24 mouse cellular contexts compared by ENCODE assay signal in genomic region chr1:175586656-175587055, GRCm38 (mm10). TPM values are rescaled to one million over a fixed set of nuclear protein-coding genes. Genes with fewer than 3 reads are reported as not detected.
DNase-seq lines count a peak whose midpoint lies in the region; ATAC-seq lines count a peak whose summit lies in the region.
"Had no signal": no experiment of that assay in that cellular context is flagged by ENCODE, and none has a peak within 500 bp of the region (broad histone marks: within the 10 kb centered on the region; RNA-seq: fewer than 3 reads in every experiment).

No protein-coding gene starts in this region.

- H3K27me3 ChIP-seq in stomach, embryonic 14.5 days (ENCODE audit: control insufficient read depth, insufficient read depth, low read length), result no peaks in the 10 kb centered on the region
- H3K27me3 ChIP-seq in stomach, embryonic 16.5 days (ENCODE audit: control insufficient read depth, insufficient read depth, low read length), result no peaks in the 10 kb centered on the region
- H3K27me3 ChIP-seq in forebrain, embryonic 14.5 days (replicated peaks; ENCODE audit: control insufficient read depth, insufficient read depth, low read length), result no peaks in the 10 kb centered on the region
- H3K27me3 ChIP-seq in midbrain, embryonic 15.5 days (replicated peaks), result no peaks in the 10 kb centered on the region
- H3K27me3 ChIP-seq: CH12.LX; embryonic facial prominence, embryonic 12.5 days; forebrain, embryonic 13.5 days; Patski had no signal

- no peak overlapping the region for H3K27ac ChIP-seq in stomach, embryonic 14.5 days (ENCODE audit: low read length)
- no peak overlapping the region for H3K27ac ChIP-seq in stomach, embryonic 16.5 days (ENCODE audit: low read length)
- H3K27ac ChIP-seq in forebrain, embryonic 14.5 days (ENCODE audit: low read depth, low read length), result no peak overlapping the region
- no peak overlapping the region for H3K27ac ChIP-seq in midbrain, embryonic 15.5 days
- H3K27ac ChIP-seq: embryonic facial prominence, embryonic 10.5 days; embryonic facial prominence, embryonic 12.5 days; forebrain, embryonic 13.5 days had no signal

- no peak overlapping the region for H3K4me3 ChIP-seq in stomach, embryonic 14.5 days (ENCODE audit: low read depth, low read length)
- H3K4me3 ChIP-seq in stomach, embryonic 16.5 days (replicated peaks; ENCODE audit: low read length), result no peak overlapping the region
- no peak overlapping the region for H3K4me3 ChIP-seq in forebrain, embryonic 14.5 days (ENCODE audit: low read depth, low read length)
- no peak overlapping the region for H3K4me3 ChIP-seq in midbrain, embryonic 15.5 days
- H3K4me3 ChIP-seq: embryonic facial prominence, embryonic 10.5 days; embryonic facial prominence, embryonic 12.5 days; forebrain, embryonic 13.5 days had no signal

- peak; percentile 30; the same call in 1 of the 2 replicates for ATAC-seq in stomach, embryonic 14.5 days (ENCODE audit: insufficient number of reproducible peaks, insufficient read depth, low FRiP score, low read depth)
- peak; percentile 75 for ATAC-seq in stomach, embryonic 16.5 days (ENCODE audit: insufficient read depth, low FRiP score)
- ATAC-seq in forebrain, embryonic 14.5 days, result no peak
- no peak for ATAC-seq in midbrain, embryonic 15.5 days (replicated peaks)
- ATAC-seq: activated CD4-positive, CD25-positive, alpha-beta regulatory T cell, adult 4 months; CD4-positive, CD25-positive, alpha-beta regulatory T cell, adult 4 months; forebrain, embryonic 13.5 days; forebrain, embryonic 16.5 days; Patski had no signal

- 73% methylated on average over 5 of the region's 5 CpGs for WGBS in stomach, embryonic 14.5 days
- WGBS in stomach, embryonic 16.5 days, result 61% methylated on average over 5 of the region's 5 CpGs
- WGBS in forebrain, embryonic 14.5 days, result 90% methylated on average over 5 of the region's 5 CpGs
- 91% methylated on average over 5 of the region's 5 CpGs for WGBS in midbrain, embryonic 15.5 days

- H3K9ac ChIP-seq in stomach, embryonic 14.5 days (replicated peaks; ENCODE audit: low read depth, low read length), result no peak overlapping the region
- H3K9ac ChIP-seq in stomach, embryonic 16.5 days (ENCODE audit: low read length), result no peak overlapping the region
- H3K9ac ChIP-seq in forebrain, embryonic 14.5 days (ENCODE audit: low read length), result no peak overlapping the region
- H3K9ac ChIP-seq in midbrain, embryonic 15.5 days, result no peak overlapping the region
- H3K9ac ChIP-seq: embryonic facial prominence, embryonic 12.5 days; forebrain, embryonic 13.5 days had no signal

- peak; percentile 4 for DNase-seq in 3T3-L1 (ENCODE audit: low read depth, low spot score)
- DNase-seq in forebrain, embryonic 14.5 days (ENCODE audit: low spot score), result no peak
- no peak for DNase-seq in natural killer cell, adult 2 months (ENCODE audit: low spot score in 2 of 2)
- DNase-seq: adrenal gland, adult 8-10 months; adrenal gland, postnatal 14 days; adrenal gland, postnatal 36 days; B cell, adult 2 months; cerebellum, adult 11-12 months; cerebellum, adult 2 months; cerebellum, adult 9-10 months; cerebellum, postnatal 10 days; cerebellum, postnatal 25 days had no signal

- H3K36me3 ChIP-seq in stomach, embryonic 14.5 days (ENCODE audit: control insufficient read depth, insufficient read depth, low read length), result no peaks in the 10 kb centered on the region
- no peaks in the 10 kb centered on the region for H3K36me3 ChIP-seq in stomach, embryonic 16.5 days (ENCODE audit: control insufficient read depth, insufficient read depth, low read length)
- H3K36me3 ChIP-seq in forebrain, embryonic 14.5 days (ENCODE audit: control insufficient read depth, insufficient read depth, low read length), result no peaks in the 10 kb centered on the region
- H3K36me3 ChIP-seq in midbrain, embryonic 15.5 days (replicated peaks), result no peaks in the 10 kb centered on the region
- H3K36me3 ChIP-seq: embryonic facial prominence, embryonic 10.5 days; embryonic facial prominence, embryonic 12.5 days; G1E had no signal

- no peaks in the 10 kb centered on the region for H3K9me3 ChIP-seq in stomach, embryonic 14.5 days (ENCODE audit: control insufficient read depth, low read depth, low read length)
- no peaks in the 10 kb centered on the region for H3K9me3 ChIP-seq in stomach, embryonic 16.5 days (replicated peaks; ENCODE audit: control insufficient read depth, low read length)
- H3K9me3 ChIP-seq in forebrain, embryonic 14.5 days (replicated peaks; ENCODE audit: control insufficient read depth, low read length), result no peaks in the 10 kb centered on the region
- no peaks in the 10 kb centered on the region for H3K9me3 ChIP-seq in midbrain, embryonic 15.5 days
- H3K9me3 ChIP-seq: embryonic facial prominence, embryonic 10.5 days; embryonic facial prominence, embryonic 12.5 days; forebrain, embryonic 13.5 days; G1E had no signal

- no peaks in the 10 kb centered on the region for H3K4me1 ChIP-seq in stomach, embryonic 14.5 days (ENCODE audit: control insufficient read depth, insufficient read depth, low read length)
- no peaks in the 10 kb centered on the region for H3K4me1 ChIP-seq in stomach, embryonic 16.5 days (ENCODE audit: control insufficient read depth, insufficient read depth, low read length)
- H3K4me1 ChIP-seq in forebrain, embryonic 14.5 days (ENCODE audit: control insufficient read depth, insufficient read depth, low read length), result no peaks in the 10 kb centered on the region
- H3K4me1 ChIP-seq in midbrain, embryonic 15.5 days, result no peaks in the 10 kb centered on the region
- H3K4me1 ChIP-seq: embryonic facial prominence, embryonic 10.5 days; embryonic facial prominence, embryonic 12.5 days; forebrain, embryonic 13.5 days had no signal

- H3K4me2 ChIP-seq in stomach, embryonic 14.5 days (replicated peaks; ENCODE audit: low read depth, low read length), result no peak overlapping the region
- no peak overlapping the region for H3K4me2 ChIP-seq in stomach, embryonic 16.5 days (ENCODE audit: low read depth, low read length)
- no peak overlapping the region for H3K4me2 ChIP-seq in forebrain, embryonic 14.5 days (ENCODE audit: low read length)
- H3K4me2 ChIP-seq in midbrain, embryonic 15.5 days, result no peak overlapping the region
- H3K4me2 ChIP-seq: embryonic facial prominence, embryonic 12.5 days; forebrain, embryonic 13.5 days had no signal

RNA-seq across cellular contexts. Expression of gene Kmo, which starts 33.5 kb away (rescaled TPM):
- 0.16 and 0.56 TPM in 2 replicates for polyA plus RNA-seq in stomach, embryonic 14.5 days (2014; fragmentation: Nextera tagmentation; extraction: Ambion mirVana)
- 0.70 and 1.2 TPM in 2 replicates for polyA plus RNA-seq in stomach, embryonic 16.5 days (2015; fragmentation: Nextera tagmentation; extraction: Ambion mirVana)
- polyA plus RNA-seq in forebrain, embryonic 14.5 days (2014; fragmentation: Nextera tagmentation; extraction: Ambion mirVana), result not detected in 2 replicates
- 0.11 and 0.18 TPM in 2 replicates for polyA plus RNA-seq in midbrain, embryonic 15.5 days (2015; fragmentation: Nextera tagmentation; extraction: Ambion mirVana)
- polyA plus RNA-seq: embryonic facial prominence, embryonic 10.5 days; forebrain, embryonic 13.5 days; forebrain, embryonic 16.5 days; G1E had no signal

RNA-seq across cellular contexts. Expression of gene Fh1, which starts 38.8 kb away (rescaled TPM):
- 139 and 147 TPM in 2 replicates for polyA plus RNA-seq in stomach, embryonic 14.5 days (2014; fragmentation: Nextera tagmentation; extraction: Ambion mirVana)
- 131 and 135 TPM in 2 replicates for polyA plus RNA-seq in stomach, embryonic 16.5 days (2015; fragmentation: Nextera tagmentation; extraction: Ambion mirVana)
- 91.5 and 107 TPM in 2 replicates for polyA plus RNA-seq in forebrain, embryonic 14.5 days (2014; fragmentation: Nextera tagmentation; extraction: Ambion mirVana)
- polyA plus RNA-seq in midbrain, embryonic 15.5 days (2015; fragmentation: Nextera tagmentation; extraction: Ambion mirVana), result 91.9 and 102 TPM in 2 replicates

Comparison
In these comparisons a context has a peak if more than half of its experiments do, and no peak if none do; other contexts are left out.
1. ATAC-seq: peak in stomach, embryonic 14.5 days (single experiment) and stomach, embryonic 16.5 days (single experiment); none in forebrain, embryonic 14.5 days (single experiment) and midbrain, embryonic 15.5 days (single experiment).